Mouse (Mus musculus) ZHBTc4 (cell line): ENCODE measurements around the gene Vmac.

ENCODE experiments used
- DNase-seq: peaks from one replicate; pipeline ENCODE4 v3.0.0-alpha.2; 2011; ENCODE audit warnings: low read depth, low spot score

Vmac gene

GRCm38 (mm10) chr17:56740118-56740787, 22.4 kb upstream of the Vmac start:
- no peak for DNase-seq

GRCm38 (mm10) chr17:56738221-56738620, 20.4 kb upstream of the Vmac start:
- DNase-seq = no peak

DNA sequence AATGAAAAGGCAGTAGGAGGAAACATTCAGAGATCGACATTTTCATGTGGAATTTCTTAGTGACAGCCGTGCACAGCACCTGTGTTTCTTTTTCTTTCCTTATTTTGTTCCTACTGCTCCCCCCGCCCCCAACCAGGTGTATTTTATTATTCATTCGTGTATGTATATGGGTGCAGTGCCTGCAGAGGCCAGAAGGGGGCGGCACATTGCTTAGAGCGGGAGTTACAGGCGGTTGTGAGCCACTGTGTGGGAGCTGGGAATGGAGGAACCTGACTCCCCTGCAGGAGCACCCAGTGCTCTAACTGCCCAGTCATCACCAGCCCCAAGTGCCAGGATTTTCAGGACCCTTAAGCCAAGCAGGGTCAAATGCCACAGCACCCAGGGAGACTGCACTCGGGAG, 18.7 kb upstream of the Vmac start:
- DNase-seq = peak; percentile 85

DNA sequence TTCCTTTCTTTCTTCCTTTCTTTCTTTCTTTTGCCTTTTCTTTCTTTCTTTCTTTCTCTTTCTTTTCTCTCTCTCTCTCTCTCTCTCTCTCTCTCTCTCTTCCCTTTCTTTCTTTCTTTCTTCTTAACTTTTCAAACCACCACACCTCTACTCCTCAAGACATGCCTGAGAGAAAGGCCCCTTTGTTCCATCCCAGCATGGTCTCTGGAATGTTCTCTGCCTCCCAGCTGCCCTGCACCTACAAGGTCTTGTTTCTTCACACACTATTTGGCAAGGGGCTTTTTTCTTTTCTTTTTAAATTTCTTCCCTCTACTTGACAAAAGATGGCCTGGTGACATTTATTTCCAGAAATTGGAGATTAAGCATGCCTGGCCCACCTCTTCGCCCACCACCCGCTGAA, 11.8 kb upstream of the Vmac start:
- peak; percentile 63 for DNase-seq

GRCm38 (mm10) chr17:56729151-56729550, 11.3 kb upstream of the Vmac start:
- peak; percentile 44 for DNase-seq

GRCm38 (mm10) chr17:56728117-56728516, 10.3 kb upstream of the Vmac start:
- no peak for DNase-seq

- DNase-seq = peak; percentile 85
Measured at GRCm38 (mm10) chr17:56727659-56728058, 9.8 kb upstream of the Vmac start.

DNA sequence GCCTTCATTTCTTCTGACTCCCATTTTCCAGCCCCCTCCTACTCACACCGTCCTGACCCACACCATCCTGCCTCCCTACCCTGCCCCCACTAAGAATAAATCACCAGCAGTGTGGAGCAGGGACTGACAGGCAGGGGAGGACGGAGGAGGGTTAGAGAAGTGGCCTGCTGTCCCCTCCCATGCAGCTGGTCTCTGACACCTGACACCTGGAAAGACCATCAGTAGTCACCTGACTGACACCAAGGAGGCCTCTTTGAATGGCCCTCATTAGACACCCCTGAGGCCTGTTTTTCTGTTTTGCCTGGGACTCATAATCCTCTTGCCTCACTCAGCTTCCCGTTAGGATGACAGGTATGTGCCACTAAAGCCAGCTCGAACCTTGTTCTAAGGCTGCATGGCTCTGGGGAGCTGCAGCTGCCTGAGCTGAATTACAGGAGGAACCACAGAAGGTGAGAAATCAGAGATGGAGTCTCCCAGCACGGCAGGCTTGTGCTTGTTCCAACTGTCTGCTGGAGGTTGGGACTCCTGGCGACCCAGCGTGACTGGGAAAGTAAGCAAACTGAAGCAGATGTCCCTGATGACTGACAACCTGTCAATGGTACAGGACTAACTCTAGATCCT, 9.3 kb upstream of the Vmac start:
- no peak for DNase-seq

DNA sequence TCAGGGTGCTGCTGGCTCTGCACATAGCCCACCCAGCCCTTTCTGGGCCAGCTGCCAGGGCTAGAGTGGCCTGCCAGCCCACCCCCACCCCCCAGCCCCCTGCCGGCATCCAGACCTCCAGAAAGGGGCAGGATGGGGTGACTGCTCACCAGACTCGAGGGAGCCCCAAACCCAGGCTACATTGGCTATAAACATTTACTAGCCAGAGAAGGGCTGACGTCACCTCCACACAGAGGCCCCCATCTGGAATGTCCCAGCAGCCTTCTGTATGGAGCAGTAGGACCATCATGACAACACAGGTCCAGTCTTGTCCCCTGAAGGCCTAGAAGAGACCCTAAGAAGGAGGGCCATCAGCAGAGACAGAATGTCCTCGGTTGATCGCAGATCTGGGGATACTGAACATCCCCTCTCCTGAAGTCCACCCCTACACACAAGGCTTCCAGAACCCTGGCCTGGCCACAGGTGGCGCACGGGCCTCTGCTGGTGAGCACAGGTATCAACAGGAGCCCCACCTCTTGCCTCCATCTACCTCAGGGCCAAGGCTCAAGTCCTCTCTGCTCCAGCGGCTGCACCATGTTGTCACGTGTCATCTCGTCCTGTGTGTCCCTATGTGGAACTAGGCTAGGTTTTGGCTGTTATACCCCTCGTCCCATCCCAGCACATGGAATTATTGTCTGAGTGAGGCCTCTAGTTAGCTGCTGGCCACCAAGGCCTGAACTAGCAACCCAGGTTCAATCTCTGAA, 5.8 kb upstream of the Vmac start:
- peak; percentile 42 for DNase-seq

GRCm38 (mm10) chr17:56722441-56722840, 4.6 kb upstream of the Vmac start:
- DNase-seq = no peak

DNA sequence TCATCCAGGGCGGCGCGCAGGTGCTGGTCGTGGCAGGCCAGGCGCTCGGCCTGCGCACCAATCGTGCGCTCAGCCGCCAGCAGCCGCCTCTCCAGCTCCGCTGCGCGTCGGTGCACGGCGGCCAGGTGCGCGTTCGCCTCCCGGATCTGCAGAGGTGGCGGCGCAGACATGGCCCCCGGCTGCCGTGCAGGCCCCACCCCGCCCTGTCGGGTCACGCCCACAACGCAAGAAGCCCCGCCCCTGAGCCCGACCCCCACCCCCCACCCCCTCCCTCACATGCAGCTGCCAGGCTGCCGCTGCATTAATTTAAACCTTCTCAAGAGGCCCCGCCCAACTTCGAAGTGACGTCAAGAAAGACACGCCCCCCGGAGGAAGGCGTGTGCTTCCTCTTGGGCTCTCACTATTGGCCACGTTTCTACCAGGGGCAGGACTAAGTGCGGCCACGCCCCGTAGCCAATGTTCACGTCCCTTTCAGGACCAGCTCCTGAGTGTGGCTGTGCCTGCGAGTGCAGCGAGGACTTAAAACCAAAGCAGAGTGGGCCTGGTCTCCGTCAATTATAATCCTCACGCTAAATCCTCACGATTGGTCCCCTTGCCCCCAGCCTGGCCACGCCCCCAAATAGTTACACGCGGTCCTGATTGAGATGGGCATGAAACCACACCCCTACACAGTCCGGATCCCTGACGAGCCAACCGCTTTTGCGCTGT, 1.0 kb downstream of the Vmac start:
- peak; percentile 100 for DNase-seq

DNA sequence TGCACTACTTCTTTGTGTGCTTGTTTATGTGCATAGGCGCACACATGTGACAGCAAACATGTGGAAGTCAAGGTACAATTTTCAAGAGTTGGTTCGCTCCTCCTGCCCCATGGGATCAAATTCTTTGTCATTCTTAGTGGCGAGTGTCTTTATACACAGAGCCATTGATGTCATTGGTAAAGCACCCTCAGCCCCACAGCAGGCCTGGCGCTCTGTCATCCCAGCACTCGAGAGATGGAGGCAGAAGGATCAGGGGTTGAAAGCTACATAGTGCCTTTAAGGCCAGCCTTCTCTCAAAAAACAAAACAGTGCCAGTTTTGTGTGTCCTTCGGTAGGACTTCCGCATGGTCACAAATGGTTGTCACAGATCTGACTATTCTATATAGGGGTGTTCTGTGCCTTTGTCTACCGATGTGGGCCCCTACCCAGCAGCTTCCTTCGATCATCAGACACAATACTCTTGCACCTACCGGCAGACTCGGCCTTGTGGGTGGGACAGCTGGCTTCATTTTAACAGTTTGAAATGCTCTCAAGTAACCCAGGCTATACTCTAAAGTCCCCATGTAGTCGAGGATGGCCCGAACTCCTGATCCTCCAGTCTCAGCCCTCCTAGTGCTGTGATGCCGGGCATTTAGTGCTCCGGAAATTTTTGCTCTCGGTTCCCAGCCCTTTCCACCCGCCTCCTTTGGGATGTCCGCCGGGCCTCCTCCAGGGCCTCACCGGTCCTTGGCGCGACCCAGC, 1.7 kb downstream of the Vmac start:
- no peak for DNase-seq

GRCm38 (mm10) chr17:56715360-56715759, 2.5 kb downstream of the Vmac start:
- DNase-seq = no peak

DNA sequence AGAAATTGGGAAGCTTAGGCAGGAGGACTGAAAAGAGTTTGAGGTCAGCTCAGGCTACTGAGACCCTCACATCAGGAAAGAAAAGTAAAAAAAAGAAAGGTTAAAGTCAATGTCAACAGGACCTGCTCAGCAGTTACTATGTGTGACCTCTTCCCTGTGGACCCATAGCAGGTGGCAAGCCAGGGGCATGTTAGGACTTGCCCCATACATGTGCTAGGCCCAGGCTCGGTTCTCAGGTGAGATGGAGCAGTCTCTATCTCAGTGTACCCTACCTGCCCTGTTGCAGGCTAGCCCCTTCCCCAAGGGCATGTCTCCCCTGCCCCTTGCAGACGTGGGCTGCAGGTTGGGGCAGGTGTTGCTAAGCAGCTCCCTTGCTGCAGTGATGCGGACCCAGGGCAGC, 8.1 kb downstream of the Vmac start:
- DNase-seq = peak; percentile 63

DNA sequence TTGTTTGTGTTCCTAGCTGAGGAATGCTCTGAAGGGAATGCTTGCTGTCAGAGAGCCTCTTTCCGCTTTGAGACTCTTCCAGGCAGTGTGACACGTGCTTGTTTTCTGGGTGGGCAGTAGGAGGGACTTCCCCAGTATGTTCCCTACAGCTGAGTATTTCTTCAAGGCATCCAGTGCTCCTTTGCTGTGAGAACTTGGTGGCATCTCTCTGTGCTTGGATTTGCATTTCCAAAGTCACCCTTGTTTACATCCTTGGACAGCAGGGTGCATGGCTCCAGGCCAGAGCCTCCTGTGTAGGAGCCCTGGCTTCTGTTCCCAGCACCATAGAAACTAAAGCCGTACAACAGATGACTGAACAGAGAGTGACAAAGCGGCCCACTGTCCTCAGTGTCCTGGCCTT, 9.1 kb downstream of the Vmac start:
- peak; percentile 81 for DNase-seq

DNA sequence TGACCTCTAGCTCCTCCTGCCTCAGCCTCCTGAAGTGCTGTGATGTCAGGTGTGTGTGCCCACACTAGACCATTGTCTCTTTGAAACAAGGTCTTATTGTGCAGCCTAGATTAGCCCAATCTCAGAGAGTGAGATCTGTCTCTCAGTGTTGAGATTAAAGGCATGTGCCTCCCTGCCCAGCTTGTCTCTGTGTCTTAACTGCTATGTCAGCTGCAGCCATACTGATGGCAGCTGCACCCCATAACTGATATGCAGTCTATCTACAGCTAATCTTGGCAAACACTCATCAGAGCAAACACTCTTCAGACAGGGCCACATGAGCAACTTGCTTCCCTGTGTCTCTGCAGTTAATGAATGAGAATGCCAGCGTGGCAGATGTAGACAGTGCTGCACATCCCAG, 11.3 kb downstream of the Vmac start:
- no peak for DNase-seq

DNA sequence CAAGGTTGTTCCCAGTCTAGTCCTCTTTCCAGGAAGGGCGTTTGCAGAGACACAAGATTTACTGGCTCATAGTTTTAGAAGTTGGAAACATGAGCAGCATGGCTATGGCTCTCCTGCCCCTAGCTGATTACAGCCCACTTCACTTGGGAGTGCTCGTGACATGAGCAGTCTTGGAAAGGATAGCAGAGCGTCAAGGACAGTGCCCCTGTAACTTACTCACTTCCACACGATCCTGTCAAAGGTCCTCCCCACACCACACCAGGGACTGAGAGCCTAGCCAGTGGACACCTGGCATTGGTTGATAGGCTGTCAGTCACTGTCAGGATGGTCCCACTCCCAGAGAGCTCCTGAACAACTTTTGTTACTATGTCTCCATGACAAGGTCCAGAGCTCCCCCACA, 14.8 kb downstream of the Vmac start:
- DNase-seq = no peak

DNA sequence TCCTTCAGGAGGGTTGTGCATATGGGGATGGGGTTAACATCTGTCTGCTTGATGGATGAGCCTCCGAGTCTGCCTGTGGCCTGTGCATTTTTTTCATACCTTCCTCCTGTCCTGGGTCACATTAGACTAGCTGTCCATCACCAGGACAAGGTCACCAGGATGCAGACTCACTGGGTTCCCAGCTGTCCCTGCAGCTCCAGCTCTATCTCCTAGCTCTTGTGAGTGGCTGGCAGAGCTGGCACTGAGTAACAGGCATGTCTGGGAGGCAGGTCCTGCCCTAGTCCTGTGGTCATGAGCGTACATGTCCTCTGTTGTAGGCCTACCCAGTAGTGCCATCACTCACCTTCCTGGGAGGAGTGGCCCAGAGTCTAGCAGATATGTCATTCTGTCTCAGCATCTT, 17.4 kb downstream of the Vmac start:
- DNase-seq = no peak

DNA sequence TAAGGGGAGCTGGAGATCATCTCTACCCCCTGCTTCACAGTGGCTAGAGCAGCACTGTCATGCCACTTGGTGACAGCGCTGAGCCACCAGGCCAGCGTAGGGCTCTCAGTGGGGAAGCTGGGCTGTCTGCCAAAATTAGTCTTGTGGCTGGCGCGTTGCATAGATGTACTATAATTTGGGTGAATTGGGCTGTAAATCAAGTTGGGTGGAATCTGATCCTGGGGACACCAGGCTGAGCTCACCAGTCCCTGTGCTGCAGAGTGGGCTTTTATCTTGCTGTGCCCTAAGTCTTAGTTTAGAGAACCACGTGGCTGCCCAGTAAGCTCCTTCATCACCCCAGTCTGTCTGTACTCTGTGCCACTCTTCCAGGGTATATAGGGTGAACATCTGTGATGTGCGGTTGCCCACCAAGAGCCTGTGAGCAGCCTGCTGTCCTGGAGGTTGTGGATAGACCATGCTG, 23.9 kb downstream of the Vmac start:
- DNase-seq = no peak

DNA sequence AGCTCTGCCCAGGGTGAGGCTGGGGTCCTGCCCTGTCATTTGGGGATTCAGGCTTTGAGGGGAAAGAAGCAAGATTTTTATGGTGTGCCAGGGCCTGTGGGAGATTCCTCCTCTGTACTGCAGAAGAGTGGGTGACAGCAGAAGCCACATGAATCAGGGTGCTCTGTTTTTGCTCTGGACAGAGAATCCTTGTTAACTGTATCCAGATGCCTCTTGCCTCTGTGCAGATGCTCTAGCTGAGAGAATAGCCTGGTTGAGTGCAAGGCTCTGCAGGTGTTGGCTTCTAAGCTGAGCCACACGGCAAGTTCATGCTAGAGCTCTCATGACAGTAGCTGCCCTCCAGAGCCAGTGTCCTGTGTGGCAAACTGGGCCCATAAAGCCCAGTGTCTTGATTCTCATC, 24.4 kb downstream of the Vmac start:
- DNase-seq = no peak

GRCm38 (mm10) chr17:56688689-56689088, 29.1 kb downstream of the Vmac start:
- no peak for DNase-seq

DNA sequence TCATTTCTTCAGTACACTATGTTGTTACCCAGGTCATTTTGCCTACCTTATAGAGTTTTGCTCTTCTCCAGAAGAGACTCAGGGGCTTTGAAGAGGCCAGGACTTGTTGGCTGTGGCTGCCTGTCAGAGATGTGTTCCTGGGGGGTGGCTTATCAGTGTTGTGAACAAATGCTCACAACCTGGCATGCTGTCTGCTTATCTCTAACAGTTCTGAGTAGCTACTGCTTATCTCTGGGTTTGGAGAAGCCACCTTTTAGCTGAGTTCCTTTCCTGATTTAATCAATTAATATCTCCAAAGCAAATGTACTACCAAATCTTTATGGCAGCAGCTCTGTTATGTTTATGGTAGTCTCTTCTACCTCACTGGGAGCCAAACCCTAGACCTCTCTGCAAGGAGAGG, 29.8 kb downstream of the Vmac start:
- DNase-seq = no peak
